Mouse (Mus musculus) MEL (cell line): ENCODE measurements at regions not wholly inside any gene's neighbourhood (a gene's known extent, or its start where the extent isn't known, plus 50 kb on each side); places are given as distances from the start of the nearest gene placed in this dataset.

Experiments used
- CHD2 ChIP-seq: IDR thresholded peaks from 2 replicates; pipeline ENCODE4 v1.6.1; 2011; ENCODE audit warnings: low read length, improper control_type of control experiment
- CTCF ChIP-seq, 3 experiments: IDR thresholded peaks in 2 of 3; conservative IDR thresholded peaks in 1 of 3; 2 replicates each; pipeline ENCODE4 v1.5.1; 2011 to 2012; ENCODE audit warnings: low read length in 3 of 3, low read depth in 2 of 3, mild to moderate bottlenecking in 2 of 3, improper control_type of control experiment in 1 of 3, inconsistent platforms in 1 of 3, mixed read lengths in 1 of 3, moderate library complexity in 1 of 3; ENCODE audit not compliant: control insufficient read depth in 1 of 3, insufficient read depth in 1 of 3, poor library complexity in 1 of 3, severe bottlenecking in 1 of 3
- EP300 ChIP-seq, 2 experiments: IDR thresholded peaks; 2 replicates each; pipeline ENCODE4 v1.6.1; 2011; ENCODE audit warnings: improper control_type of control experiment in 2 of 2, low read length in 2 of 2, low read depth in 1 of 2, mild to moderate bottlenecking in 1 of 2
- GATA1 ChIP-seq: IDR thresholded peaks from 2 replicates; pipeline ENCODE4 v1.6.1; 2011; ENCODE audit warnings: low read depth, low read length, improper control_type of control experiment
- HCFC1 ChIP-seq: IDR thresholded peaks from 2 replicates; pipeline ENCODE4 v1.6.1; 2012; ENCODE audit warnings: low read depth, mild to moderate bottlenecking, inconsistent platforms, low read length, improper control_type of control experiment, moderate library complexity
- KAT2A ChIP-seq: conservative IDR thresholded peaks from 2 replicates; pipeline ENCODE4 v1.6.1; 2012; ENCODE audit warnings: low read depth, low read length, improper control_type of control experiment, inconsistent platforms
- MAX ChIP-seq: IDR thresholded peaks from 2 replicates; pipeline ENCODE4 v1.6.1; 2011; ENCODE audit warnings: low read length, improper control_type of control experiment
- NELFE ChIP-seq: IDR thresholded peaks from 2 replicates; pipeline ENCODE4 v1.6.1; 2011; ENCODE audit warnings: low read depth, low read length, improper control_type of control experiment
- POLR2A ChIP-seq, 2 experiments: IDR thresholded peaks; 2 replicates each; pipeline ENCODE4 v1.6.1; 2011 to 2012; ENCODE audit warnings: low read length in 2 of 2, mild to moderate bottlenecking in 2 of 2, control low read depth in 1 of 2, improper control_type of control experiment in 1 of 2, low read depth in 1 of 2, moderate library complexity in 1 of 2; ENCODE audit not compliant: control insufficient read depth in 1 of 2, insufficient read depth in 1 of 2, poor library complexity in 1 of 2
- SMC3 ChIP-seq: IDR thresholded peaks from 2 replicates; pipeline ENCODE4 v1.6.1; 2011; ENCODE audit warnings: low read depth, low read length, improper control_type of control experiment
- TCF12 ChIP-seq: IDR thresholded peaks from 2 replicates; pipeline ENCODE4 v1.6.1; 2014; ENCODE audit warnings: low read depth, mild to moderate bottlenecking, inconsistent platforms, low read length, improper control_type of control experiment, moderate library complexity
- USF2 ChIP-seq, 2 experiments: IDR thresholded peaks; 2 replicates each; pipeline ENCODE4 v1.6.1; 2011 to 2012; ENCODE audit warnings: improper control_type of control experiment in 2 of 2, low read length in 2 of 2, borderline replicate concordance in 1 of 2, inconsistent platforms in 1 of 2, low read depth in 1 of 2, mild to moderate bottlenecking in 1 of 2; ENCODE audit not compliant: insufficient read depth in 1 of 2
- ZKSCAN1 ChIP-seq: IDR thresholded peaks from 2 replicates; pipeline ENCODE4 v1.6.1; 2012; ENCODE audit warnings: low read depth, mild to moderate bottlenecking, inconsistent platforms, low read length, improper control_type of control experiment, moderate library complexity

- TF ChIP-seq ZKSCAN1: no peak
- TF ChIP-seq NELFE: no peak
- no peak for TF ChIP-seq CTCF (IDR thresholded peaks at IDR 0.05 in 2 of 3, conservative IDR thresholded peaks at IDR 0.05 in 1 of 3; ENCODE audit: control insufficient read depth in 1 of 3, insufficient read depth in 1 of 3, low read depth in 2 of 3, low read length in 3 of 3, poor library complexity in 1 of 3, severe bottlenecking in 1 of 3)
- TF ChIP-seq POLR2A (IDR thresholded peaks at IDR 0.05; ENCODE audit: control insufficient read depth in 1 of 2, insufficient read depth in 1 of 2, low read depth in 1 of 2, low read length in 2 of 2, poor library complexity in 1 of 2): no peak
- no peak for TF ChIP-seq HCFC1
- no peak for TF ChIP-seq EP300 (IDR thresholded peaks at IDR 0.05; ENCODE audit: low read depth in 1 of 2, low read length in 2 of 2)
- no peak for TF ChIP-seq KAT2A
- no peak for TF ChIP-seq CHD2
- TF ChIP-seq MAX: no peak
- TF ChIP-seq SMC3: no peak
- TF ChIP-seq TCF12: no peak
- TF ChIP-seq GATA1: no peak
- TF ChIP-seq USF2 (IDR thresholded peaks at IDR 0.05; ENCODE audit: borderline replicate concordance in 1 of 2, insufficient read depth in 1 of 2, low read depth in 1 of 2, low read length in 2 of 2): no peak
Observed at GRCm38 (mm10) chr16:95117531-95117930, 120.0 kb upstream of the Kcnj6 start.
